Mouse (Mus musculus): Measurements from ENCODE around the gene Gimap9. TPM values are rescaled to one million over a fixed set of nuclear protein-coding genes. Genes with fewer than 3 reads are reported as not detected.

The Gimap9 gene
- total RNA-seq, 1 experiment from 2014 or later: 104 TPM

DNA sequence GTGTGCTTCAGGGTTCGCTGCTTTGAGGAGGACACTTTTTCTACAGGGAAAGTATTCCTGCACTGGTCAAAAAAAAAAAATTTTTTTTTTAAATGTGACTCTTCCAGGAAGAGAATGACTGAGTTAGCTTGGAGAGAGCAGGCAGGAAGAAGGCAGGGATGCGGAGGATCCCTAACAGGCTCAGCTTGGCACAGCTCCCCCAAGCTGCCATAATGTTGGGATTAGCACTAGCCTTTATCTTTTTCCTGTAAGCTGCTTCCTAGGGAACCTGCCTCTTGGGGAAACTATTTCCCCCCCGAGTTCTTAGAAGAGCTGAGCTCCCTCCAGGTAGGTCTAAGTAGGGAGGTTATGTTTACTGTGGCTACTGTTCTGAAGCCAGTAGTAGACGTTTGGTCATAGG lies 8.9 kb downstream of the Gimap9 start:
- ATAC-seq (replicated peaks; ENCODE audit: insufficient number of reproducible peaks, low FRiP score, low TSS enrichment, poor library complexity, severe bottlenecking): no peak

DNA sequence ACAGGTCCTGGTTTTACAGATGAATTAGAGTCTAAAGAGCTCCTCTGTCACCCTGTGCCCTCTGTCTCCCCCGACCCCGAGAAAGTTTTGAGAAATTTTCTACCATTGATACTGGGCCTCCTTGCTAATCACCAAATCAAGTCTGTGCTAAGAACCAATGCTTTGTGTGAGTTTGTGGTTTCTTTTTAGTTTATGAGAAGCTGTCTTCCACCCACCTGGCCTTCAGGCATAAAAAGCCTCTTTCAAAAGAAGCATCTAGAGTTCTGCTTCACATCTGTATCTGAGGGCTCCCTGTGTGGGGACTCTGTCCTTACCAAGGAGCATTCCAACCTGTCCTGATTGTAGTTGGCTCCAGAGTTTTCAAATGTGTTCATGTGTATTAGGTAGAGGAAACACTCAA lies 9.3 kb downstream of the Gimap9 start:
- ATAC-seq (replicated peaks; ENCODE audit: insufficient number of reproducible peaks, low FRiP score, low TSS enrichment, poor library complexity, severe bottlenecking): no peak

DNA sequence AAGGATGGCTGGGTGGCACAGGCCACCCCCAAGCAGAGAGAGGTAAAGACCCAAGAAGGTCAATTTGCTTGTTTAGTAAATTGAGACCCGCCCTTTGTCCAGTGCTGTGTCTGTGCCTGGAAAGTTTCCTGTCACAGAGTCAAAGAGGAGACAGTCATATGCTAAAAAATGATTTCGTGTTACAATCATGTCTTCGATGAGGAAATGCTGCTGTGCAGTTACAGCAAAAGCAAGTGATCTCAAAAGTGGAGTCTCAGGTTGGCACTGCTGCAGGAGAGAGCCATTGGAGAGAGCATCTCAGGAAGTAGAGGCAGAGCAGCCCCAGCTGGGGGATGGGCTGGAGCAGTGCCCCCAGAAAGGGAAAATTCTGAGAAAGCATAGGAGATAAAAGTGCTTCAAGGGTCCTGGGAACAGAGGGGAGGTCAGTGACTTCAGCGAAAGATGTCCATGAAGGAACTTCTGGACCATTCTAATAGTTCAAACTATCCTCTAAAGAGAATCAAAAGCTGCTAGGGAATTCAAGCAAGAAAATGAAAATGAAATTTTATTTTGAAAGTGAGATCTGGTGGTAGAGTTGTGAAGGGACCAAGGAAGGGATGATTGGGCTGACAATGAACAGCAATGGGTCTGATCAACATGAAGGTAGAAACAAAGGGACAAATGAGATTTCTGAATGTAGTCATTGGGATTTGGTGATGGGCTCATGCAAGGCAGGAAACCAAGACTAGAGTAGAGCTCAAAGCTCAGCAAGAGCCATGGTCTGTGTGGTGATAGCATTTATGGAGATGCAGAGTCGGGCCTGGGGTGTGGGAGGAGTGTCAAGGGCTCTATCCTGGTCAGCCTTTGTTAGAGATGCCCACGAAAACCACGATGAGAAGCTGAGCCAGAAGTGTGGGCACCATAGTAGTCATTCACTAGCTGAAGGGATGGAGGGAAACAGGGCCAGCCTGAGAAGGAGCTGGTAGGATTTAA lies 10.1 kb downstream of the Gimap9 start:
- no peak for ATAC-seq (replicated peaks; ENCODE audit: insufficient number of reproducible peaks, low FRiP score, low TSS enrichment, poor library complexity, severe bottlenecking)

DNA sequence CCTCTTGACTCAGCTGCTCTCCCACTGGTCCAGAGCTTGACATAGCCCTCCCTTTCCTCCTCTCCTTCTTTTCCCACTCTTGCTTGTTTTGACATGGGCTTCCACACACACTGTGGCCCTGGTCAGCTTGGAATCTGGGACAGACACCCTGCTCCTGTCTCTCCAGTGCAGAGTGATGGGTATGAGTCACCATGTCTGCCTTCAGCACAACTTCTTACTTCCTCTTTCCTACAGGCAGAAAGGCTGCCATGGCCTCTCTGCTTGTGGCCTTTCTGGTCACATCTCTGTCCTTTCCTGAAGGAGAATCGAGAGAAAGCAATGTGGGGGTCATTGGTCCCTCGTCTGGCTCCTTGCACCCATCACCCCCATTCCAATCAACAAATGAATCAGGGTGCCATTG lies 11.1 kb downstream of the Gimap9 start:
- peak; percentile 52 for ATAC-seq (replicated peaks; ENCODE audit: insufficient number of reproducible peaks, low FRiP score, low TSS enrichment, poor library complexity, severe bottlenecking)

DNA sequence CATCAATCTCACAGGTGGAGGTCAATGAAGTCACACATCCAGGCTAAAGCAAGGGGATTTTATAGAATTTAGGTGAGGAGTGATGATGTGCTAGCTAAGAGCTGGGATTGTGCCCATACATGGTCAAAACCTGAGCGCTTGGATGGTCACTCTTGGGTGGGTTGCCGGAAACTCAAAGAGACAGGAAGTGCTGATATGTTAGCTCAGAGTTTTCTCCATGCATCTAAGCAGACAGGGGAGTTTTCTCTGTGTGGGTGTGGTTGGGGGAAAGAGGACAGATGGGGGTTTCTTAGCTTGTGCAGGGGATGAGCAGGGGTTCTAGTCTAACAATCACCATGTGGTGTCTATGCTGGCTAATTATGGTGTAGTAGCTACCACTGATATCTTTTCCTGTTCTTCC lies 13.4 kb downstream of the Gimap9 start:
- no peak for ATAC-seq (replicated peaks; ENCODE audit: insufficient number of reproducible peaks, low FRiP score, low TSS enrichment, poor library complexity, severe bottlenecking)

DNA sequence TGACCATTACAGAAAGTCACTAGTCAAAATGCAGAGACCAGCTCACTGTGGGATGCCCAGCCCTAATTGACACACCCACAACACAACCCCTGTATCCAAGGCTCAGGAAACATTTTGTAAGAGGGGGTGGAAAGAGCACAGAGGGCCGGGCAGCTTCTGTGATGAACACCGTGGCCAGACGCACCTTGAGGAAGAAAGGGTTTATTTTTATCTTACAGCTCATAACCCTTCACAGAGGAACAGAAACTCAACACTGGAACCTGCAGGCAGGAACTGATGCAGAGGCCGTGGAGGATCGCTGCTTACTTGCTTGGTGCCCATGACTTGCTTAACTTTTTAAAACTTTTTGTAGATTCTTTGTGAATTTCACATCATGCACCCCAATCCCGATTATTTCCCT lies 17.0 kb downstream of the Gimap9 start:
- peak; percentile 45; the same call in 1 of the 2 replicates for ATAC-seq (replicated peaks; ENCODE audit: insufficient number of reproducible peaks, low FRiP score, low TSS enrichment, poor library complexity, severe bottlenecking)

DNA sequence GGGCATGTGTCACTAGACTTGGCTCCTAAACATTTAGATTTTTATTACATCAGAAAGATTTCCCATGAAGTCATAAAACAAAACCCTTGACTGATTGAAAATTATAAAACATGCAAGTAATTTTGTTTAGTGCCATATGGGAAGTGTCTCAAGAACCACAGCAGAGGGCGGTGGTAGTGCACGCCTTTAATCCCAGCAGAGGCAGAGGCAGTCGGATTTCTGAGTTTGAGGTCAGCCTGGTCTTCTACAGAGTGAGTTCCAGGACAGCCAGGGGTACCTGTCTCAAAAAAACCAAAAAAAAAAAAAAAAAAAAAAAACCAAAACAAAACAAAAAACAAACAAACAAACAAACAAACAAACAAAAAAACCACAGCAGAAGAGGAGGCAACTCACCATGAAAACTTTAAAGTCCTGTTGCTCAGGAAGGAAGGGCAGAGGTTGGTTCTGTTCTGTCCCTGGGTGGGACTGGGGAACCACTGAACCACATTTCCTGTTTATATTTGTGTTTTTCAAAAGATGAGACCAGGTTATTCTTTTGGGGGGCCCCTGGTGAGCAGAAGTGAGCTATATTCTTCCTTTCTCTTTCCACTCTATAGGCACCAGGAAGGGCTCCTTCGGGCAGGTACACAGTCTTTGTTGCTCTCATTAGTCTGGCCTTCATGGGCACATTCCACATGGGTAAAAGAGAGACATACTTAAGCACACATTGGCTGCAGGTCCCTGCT lies 21.1 kb downstream of the Gimap9 start:
- no peak for ATAC-seq (replicated peaks; ENCODE audit: insufficient number of reproducible peaks, low FRiP score, low TSS enrichment, poor library complexity, severe bottlenecking)

DNA sequence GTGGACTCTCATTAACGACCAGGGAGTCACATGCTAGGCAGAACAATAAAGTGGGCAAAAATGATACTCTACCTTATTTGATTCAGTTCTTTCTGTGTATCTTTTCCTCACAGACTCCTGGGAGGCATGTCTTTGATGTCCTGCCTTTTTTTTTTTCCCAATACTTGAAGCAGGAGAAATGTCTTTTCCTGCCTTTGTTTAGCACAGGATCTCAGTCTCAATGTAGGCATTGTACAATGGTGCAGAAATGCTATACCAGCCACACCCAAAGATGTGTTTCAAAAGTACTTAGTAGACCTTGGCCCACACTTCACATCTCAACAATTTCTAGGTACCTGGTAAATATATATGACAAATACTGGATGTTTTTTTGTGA lies 21.6 kb downstream of the Gimap9 start:
- ATAC-seq (replicated peaks; ENCODE audit: insufficient number of reproducible peaks, low FRiP score, low TSS enrichment, poor library complexity, severe bottlenecking): no peak

DNA sequence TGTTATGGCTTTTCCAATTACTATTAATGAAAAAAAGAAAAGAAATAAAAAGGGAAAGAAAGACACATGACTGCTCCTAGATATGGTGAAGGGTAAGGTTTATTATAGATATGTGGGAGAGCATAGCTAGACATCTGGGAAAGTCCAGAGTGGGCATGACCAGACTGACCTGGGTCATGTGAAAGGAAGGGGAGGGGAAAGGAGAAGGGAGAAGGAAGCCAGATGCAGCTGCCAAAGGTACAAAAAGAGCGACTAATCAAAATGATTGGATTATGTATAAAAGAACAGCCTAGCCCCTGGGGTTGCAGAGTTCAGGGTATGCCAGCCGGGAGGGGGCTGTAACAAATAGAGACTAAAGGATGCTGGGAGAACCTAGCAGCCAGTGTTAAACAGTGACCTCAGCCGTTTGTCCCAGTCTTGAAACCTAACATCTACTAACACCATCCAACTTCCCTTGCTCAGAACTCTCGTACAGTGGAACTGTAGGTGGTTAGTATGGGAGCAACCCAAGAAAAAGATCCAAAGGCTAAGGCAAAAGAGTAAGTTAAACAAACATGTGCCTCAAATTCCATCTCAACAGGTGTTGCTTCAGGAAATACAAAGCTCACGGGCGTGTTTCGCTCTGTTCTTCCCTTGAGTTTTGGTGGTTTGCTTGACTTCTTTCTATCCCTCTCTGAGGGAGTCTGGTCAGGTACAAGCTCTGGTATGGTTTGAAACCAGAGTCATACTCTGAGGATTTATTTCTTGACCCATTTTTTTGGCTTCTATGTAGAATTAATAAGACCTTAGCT lies 22.3 kb downstream of the Gimap9 start:
- ATAC-seq (replicated peaks; ENCODE audit: insufficient number of reproducible peaks, low FRiP score, low TSS enrichment, poor library complexity, severe bottlenecking): no peak

DNA sequence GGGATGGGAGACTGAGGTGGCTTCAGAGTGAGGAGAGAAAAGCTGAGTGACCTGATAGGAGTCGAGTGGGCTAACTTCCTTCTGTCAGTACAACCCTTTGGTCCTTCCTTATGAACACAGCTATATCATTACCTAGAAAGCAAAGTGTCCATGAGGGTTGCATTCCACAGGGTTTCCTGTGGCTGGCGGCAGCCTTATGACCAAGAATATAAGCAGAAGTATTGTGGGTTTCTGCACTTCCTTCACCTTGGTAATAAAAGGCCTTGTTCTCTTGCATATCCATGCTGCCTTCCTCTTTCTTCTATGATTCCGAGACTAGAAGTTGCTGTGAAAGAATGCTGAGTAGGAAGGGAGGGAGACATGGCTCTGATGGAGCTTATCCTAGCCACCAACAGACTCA lies 23.0 kb downstream of the Gimap9 start:
- ATAC-seq (replicated peaks; ENCODE audit: insufficient number of reproducible peaks, low FRiP score, low TSS enrichment, poor library complexity, severe bottlenecking): no peak

DNA sequence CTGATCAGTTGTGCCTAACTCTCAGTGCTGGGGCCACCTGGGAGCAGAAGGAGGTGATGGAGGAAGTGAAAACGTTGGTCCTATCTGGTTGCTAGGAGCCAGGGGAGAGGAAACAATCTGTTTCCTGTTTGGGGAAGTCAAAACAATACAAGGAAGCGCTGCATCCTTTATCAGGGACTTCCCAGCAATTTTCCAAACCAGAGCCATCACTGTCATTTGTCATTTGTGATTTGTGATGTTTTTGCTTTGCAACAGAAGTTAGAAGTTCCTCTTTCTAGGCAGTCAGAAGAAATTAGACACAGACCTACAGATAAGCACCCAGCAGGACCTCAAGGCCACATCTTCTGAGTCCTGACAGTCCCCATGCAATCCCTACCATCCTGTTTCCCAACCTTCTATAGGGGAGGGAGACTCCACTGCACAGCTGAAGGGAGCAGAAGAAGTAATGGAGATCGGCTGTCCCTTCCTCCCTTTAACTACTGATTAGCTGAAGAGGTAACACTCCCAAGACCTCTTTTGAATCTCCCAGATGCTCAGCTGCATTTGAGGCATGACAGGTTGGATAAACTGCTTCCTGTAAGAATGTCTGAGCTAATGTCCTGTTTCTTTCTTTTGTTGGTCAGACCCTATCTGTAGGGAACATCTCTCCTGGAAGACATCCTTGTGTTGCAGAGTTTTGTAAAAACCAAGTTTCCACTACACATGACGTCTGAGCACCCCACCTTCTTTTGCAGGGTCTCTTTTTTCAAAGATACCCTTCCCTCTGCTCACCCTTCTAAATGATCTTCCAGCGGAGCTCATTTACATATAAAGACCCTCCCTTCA lies 24.5 kb downstream of the Gimap9 start:
- ATAC-seq (replicated peaks; ENCODE audit: insufficient number of reproducible peaks, low FRiP score, low TSS enrichment, poor library complexity, severe bottlenecking): peak; percentile 37; the same call in 1 of the 2 replicates

DNA sequence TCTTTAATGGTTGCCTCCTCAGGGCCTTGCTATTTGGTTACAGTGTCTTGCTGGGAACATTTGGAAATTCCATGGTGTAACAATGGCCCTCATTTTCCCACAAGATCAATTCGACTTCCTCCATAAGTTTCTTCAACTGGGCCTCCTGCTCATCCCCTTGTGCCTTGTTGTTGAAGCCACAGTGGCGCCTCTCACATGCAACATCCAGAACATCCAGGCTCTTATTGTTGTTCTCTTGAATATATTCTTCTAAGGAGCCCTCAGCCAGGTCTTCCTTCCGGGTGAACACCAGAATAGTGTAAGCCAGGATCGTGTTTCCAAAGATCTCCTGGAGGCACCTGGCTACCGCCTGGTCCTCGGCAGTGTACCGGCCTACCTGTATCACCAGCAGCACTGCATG lies 26.2 kb downstream of the Gimap9 start:
- no peak for ATAC-seq (replicated peaks; ENCODE audit: insufficient number of reproducible peaks, low FRiP score, low TSS enrichment, poor library complexity, severe bottlenecking)

DNA sequence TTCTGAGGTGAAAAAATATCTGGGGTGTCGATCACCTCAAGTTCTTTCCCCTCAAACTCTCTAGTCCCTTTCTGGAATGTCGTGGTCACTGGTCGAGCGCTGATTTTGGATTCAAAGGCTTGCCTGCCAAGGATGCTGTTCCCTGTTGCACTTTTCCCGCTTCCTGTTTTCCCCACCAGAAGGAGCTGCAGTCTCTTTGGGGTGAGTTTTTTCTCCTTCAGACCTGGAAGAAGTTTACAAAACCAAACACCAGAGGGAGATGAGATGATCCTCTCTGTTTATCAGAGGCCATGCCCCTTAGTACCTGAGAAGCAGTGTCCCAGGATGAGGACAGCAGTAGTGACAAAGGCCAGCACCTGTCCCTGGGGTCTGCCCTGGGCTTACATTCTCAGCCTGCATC lies 26.7 kb downstream of the Gimap9 start:
- ATAC-seq (replicated peaks; ENCODE audit: insufficient number of reproducible peaks, low FRiP score, low TSS enrichment, poor library complexity, severe bottlenecking): no peak

DNA sequence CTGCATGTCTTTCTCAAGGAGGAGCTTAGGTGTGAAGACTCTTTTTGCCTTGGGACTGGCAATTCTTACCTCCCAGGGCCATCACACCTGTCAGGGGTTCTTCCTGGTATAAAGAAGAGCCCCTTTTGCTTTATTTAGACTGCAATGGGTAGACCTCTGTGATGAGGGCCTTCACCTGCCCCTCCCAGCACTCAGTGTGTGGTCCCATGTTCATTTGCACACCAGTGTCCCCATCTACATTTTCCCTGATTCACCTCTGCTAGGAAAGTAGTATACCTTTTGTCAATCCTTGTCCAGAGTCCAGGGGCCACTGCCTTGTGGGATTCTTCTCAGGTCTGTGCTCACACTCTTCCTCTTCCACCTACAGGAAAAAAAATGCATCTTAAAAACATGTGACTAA lies 28.2 kb downstream of the Gimap9 start:
- no peak for ATAC-seq (replicated peaks; ENCODE audit: insufficient number of reproducible peaks, low FRiP score, low TSS enrichment, poor library complexity, severe bottlenecking)

DNA sequence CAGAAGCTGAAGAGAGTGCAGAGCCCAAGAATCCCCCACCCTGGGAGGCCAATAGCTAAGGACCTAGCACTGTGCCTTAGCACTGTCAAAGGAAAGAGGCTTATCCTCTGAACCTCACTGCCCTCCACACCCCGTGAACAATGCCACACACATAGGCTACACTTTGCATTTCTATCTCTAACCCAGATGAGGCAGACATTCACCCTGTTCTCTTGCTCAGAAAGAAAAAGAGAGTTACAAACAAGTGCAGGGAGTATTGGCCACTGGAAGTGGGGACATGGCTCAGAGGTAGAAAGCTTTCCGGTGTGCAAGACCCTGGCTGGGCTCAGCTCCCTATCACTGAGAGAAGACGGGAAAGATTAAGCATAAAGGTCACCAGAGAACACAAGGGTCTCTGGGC lies 30.2 kb downstream of the Gimap9 start:
- ATAC-seq (replicated peaks; ENCODE audit: insufficient number of reproducible peaks, low FRiP score, low TSS enrichment, poor library complexity, severe bottlenecking): no peak

DNA sequence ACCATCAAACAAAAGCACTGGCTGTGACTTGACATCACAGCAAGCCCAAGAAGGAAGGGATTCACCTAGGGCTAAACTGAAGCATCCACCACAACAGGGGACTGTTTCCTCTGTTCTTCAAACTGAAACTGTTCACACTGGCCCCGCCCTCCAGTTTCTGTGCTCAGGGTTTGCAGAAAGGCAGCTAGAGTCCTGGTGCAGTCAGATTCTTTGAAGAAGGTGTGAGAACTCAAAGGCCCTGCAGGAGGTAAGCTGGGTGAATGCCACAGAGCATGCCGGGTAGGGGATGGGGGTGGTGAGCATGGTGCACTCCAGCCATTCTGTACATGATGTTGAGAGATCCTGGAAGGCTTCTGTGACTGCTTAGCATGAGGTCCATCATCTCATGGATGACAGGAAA lies 42.5 kb downstream of the Gimap9 start, which contains the start of the genes Gm28053 and Gimap7:
Gm28053 (plus strand) TSS at position 153 of the 400 bp plus-strand sequence.
Gimap7 (plus strand) TSS at position 167 of the 400 bp plus-strand sequence.
- peak; percentile 76 for ATAC-seq (replicated peaks; ENCODE audit: insufficient number of reproducible peaks, low FRiP score, low TSS enrichment, poor library complexity, severe bottlenecking)

DNA sequence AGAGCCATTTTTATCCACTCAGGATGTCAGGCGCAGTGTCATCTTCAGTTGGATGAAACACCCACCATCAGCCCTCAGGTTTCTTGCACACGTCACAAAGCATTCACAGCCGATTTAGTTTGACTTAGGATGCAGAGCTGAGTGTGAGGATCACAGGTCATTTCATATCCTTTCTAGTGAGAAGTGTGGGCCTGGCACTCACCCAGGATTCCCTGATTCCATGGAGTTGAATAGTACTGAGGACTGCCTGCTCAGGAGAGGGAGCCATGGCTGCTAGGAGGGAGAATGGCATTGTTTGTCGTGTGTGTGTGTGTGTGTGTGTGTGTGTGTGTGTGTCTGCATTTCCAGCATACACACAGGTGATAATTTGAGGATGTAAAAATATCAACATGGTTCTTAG lies 44.4 kb downstream of the Gimap9 start:
- no peak for ATAC-seq (replicated peaks; ENCODE audit: insufficient number of reproducible peaks, low FRiP score, low TSS enrichment, poor library complexity, severe bottlenecking)

DNA sequence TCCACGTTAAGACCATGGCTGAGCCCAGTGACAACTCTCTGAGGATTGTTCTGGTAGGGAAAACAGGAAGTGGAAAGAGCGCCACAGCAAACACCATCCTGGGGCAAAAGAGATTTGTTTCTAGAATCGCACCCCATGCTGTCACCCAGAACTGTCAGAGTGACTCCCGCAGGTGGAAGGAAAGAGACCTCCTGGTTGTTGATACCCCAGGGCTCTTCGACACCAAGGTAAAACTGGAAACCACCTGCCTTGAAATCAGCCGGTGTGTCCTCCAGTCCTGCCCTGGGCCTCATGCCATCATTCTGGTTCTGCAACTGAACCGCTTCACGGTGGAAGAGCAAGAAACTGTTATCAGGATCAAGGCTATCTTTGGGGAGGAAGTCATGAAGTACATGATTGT lies 47.5 kb downstream of the Gimap9 start:
- ATAC-seq (replicated peaks; ENCODE audit: insufficient number of reproducible peaks, low FRiP score, low TSS enrichment, poor library complexity, severe bottlenecking): no peak
